Mouse (Mus musculus): ENCODE results near the gene Zfp398.
"Not testable (repeated sequence)": the region's sequence is repeated elsewhere in the genome, so short reads cannot be mapped to it uniquely, and the experiment has no call there.

The Zfp398 gene

GRCm38 (mm10) chr6:47824241-47824640 is 11.2 kb upstream of the Zfp398 start:
- DNase-seq (ENCODE audit: inconsistent ontology term) = no peak

GRCm38 (mm10) chr6:47827462-47827861 is 8.0 kb upstream of the Zfp398 start:
- DNase-seq (ENCODE audit: inconsistent ontology term) = no peak

GRCm38 (mm10) chr6:47828950-47829349 is 6.5 kb upstream of the Zfp398 start:
- peak; percentile 42 for DNase-seq (ENCODE audit: inconsistent ontology term)

GRCm38 (mm10) chr6:47830104-47831078 is 5.1 kb upstream of the Zfp398 start, which contains the start of gene Zfp786:
Gene Zfp786, minus strand, starts transcription at chr6:47830867.
- DNase-seq (ENCODE audit: inconsistent ontology term) = peak; percentile 90

- no peak for DNase-seq (ENCODE audit: inconsistent ontology term)
These were observed 3.2 kb upstream of the Zfp398 start for GRCm38 (mm10) chr6:47832220-47832619.

- peak; percentile 70 for DNase-seq (ENCODE audit: inconsistent ontology term)
These were observed 592 bp downstream of the Zfp398 start for GRCm38 (mm10) chr6:47835984-47836521.

- no peak for DNase-seq (ENCODE audit: inconsistent ontology term)
These were observed 2.2 kb downstream of the Zfp398 start for GRCm38 (mm10) chr6:47837630-47838029.

GRCm38 (mm10) chr6:47841077-47841476 is 5.6 kb downstream of the Zfp398 start:
- DNase-seq (ENCODE audit: inconsistent ontology term) = no peak

- no peak for DNase-seq (ENCODE audit: inconsistent ontology term)
These were observed 6.4 kb downstream of the Zfp398 start for GRCm38 (mm10) chr6:47841831-47842230.

- DNase-seq (ENCODE audit: inconsistent ontology term) = no peak
These were observed 6.9 kb downstream of the Zfp398 start for GRCm38 (mm10) chr6:47842337-47842736.

- no peak for DNase-seq (ENCODE audit: inconsistent ontology term)
These were observed 10.3 kb downstream of the Zfp398 start for GRCm38 (mm10) chr6:47845779-47846178.

- DNase-seq (ENCODE audit: inconsistent ontology term) = no peak
These were observed 21.8 kb downstream of the Zfp398 start for GRCm38 (mm10) chr6:47857241-47857640.

GRCm38 (mm10) chr6:47857729-47858128 is 22.3 kb downstream of the Zfp398 start:
- DNase-seq (ENCODE audit: inconsistent ontology term) = not testable (repeated sequence)

- DNase-seq (ENCODE audit: inconsistent ontology term) = no peak
These were observed 36.8 kb downstream of the Zfp398 start for GRCm38 (mm10) chr6:47872266-47872665.

GRCm38 (mm10) chr6:47877058-47877457 is 41.6 kb downstream of the Zfp398 start, which contains the start of gene Zfp282:
Gene Zfp282, plus strand, starts transcription at chr6:47877204.
- DNase-seq (ENCODE audit: inconsistent ontology term) = no peak

- peak; percentile 96 for DNase-seq (ENCODE audit: inconsistent ontology term)
These were observed 42.1 kb downstream of the Zfp398 start for GRCm38 (mm10) chr6:47877461-47878132.

- DNase-seq (ENCODE audit: inconsistent ontology term) = peak; percentile 60
These were observed 42.7 kb downstream of the Zfp398 start for GRCm38 (mm10) chr6:47878133-47878514.

- DNase-seq (ENCODE audit: inconsistent ontology term) = peak; percentile 35
These were observed 43.1 kb downstream of the Zfp398 start for GRCm38 (mm10) chr6:47878593-47878992.

- DNase-seq (ENCODE audit: inconsistent ontology term) = no peak
These were observed 43.7 kb downstream of the Zfp398 start for GRCm38 (mm10) chr6:47879049-47879716.

GRCm38 (mm10) chr6:47880166-47880565 is 44.7 kb downstream of the Zfp398 start:
- no peak for DNase-seq (ENCODE audit: inconsistent ontology term)

- DNase-seq (ENCODE audit: inconsistent ontology term) = no peak
These were observed 53.4 kb downstream of the Zfp398 start for GRCm38 (mm10) chr6:47888812-47889383.
